Comparison of ENCODE assay signal across 19 mouse cellular contexts in genomic region chr13:19139104-19139503, GRCm38 (mm10).
DNase-seq lines count a peak whose midpoint lies in the region; ATAC-seq and TF ChIP-seq lines count a peak whose summit lies in the region.
"Had no signal": no experiment of that assay in that cellular context is flagged by ENCODE, and none has a peak within 500 bp of the region (broad histone marks: within the 10 kb centered on the region; RNA-seq: fewer than 3 reads in every experiment).

No protein-coding gene starts in this region.

- peak; percentile 76 for ATAC-seq in activated CD4-positive, CD25-positive, alpha-beta regulatory T cell, adult 4 months
- peak; percentile 39; the same call in 1 of the 2 replicates for ATAC-seq in megakaryocyte-erythroid progenitor cell, adult 5-6 weeks (replicated peaks; ENCODE audit: low FRiP score, low TSS enrichment, poor library complexity, severe bottlenecking)
- ATAC-seq: forebrain, embryonic 16.5 days; Patski had no signal

- no peaks in the 10 kb centered on the region for H3K4me1 ChIP-seq in ES-E14 (ENCODE audit: control insufficient read depth in 2 of 2, insufficient read depth in 2 of 2, low read length in 2 of 2, poor library complexity in 1 of 2)
- peaks cover 8% of the 10 kb centered on the region for H3K4me1 ChIP-seq in forebrain, embryonic 10.5 days
- H3K4me1 ChIP-seq: midbrain, embryonic 10.5 days had no signal

- no peaks in the 10 kb centered on the region for H3K9me3 ChIP-seq in ES-E14 (ENCODE audit: control insufficient read depth, insufficient read depth, low read depth, low read length)
- H3K9me3 ChIP-seq in forebrain, embryonic 10.5 days = no peaks in the 10 kb centered on the region
- H3K9me3 ChIP-seq: heart, embryonic 13.5 days; hindbrain, embryonic 10.5 days; kidney, embryonic 15.5 days; limb, embryonic 12.5 days; liver, embryonic 15.5 days; midbrain, embryonic 10.5 days; neural tube, embryonic 13.5 days had no signal

- in situ Hi-C loops in ES-E14 (cut with MboI; ENCODE audit: low sequenced_read_pairs in 2 of 2, unreplicated experiment in 2 of 2) = no loop called here

- H3K36me3 ChIP-seq in ES-E14 (ENCODE audit: control insufficient read depth, insufficient read depth, low read length, poor library complexity, severe bottlenecking) = peaks cover 11% of the 10 kb centered on the region; the same call in 1 of the 2 replicates
- H3K36me3 ChIP-seq in forebrain, embryonic 10.5 days (replicated peaks) = no peaks in the 10 kb centered on the region
- H3K36me3 ChIP-seq: heart, embryonic 13.5 days; hindbrain, embryonic 10.5 days; kidney, embryonic 15.5 days; limb, embryonic 12.5 days; liver, embryonic 15.5 days; midbrain, embryonic 10.5 days had no signal

- H3K9ac ChIP-seq in ES-E14 (ENCODE audit: insufficient read depth, low read depth, low read length, poor library complexity, severe bottlenecking) = no peak overlapping the region
- H3K9ac ChIP-seq: heart, embryonic 13.5 days; kidney, embryonic 15.5 days; limb, embryonic 12.5 days; liver, embryonic 15.5 days; neural tube, embryonic 13.5 days had no signal

- 91% methylated on average over 7 of the region's 7 CpGs for WGBS in forebrain, embryonic 10.5 days

- H3K27ac ChIP-seq in ES-E14 (ENCODE audit: insufficient read depth, low read depth, low read length, poor library complexity, severe bottlenecking) = peak overlapping the region; percentile 1; the same call in 1 of the 2 replicates
- H3K27ac ChIP-seq in forebrain, embryonic 10.5 days = no peak overlapping the region
- H3K27ac ChIP-seq: heart, embryonic 13.5 days; hindbrain, embryonic 10.5 days; kidney, embryonic 15.5 days; limb, embryonic 12.5 days; midbrain, embryonic 10.5 days; neural tube, embryonic 13.5 days had no signal

- DNase-seq in ES-E14 (ENCODE audit: low read depth, low spot score) = no peak
- DNase-seq in thymus, postnatal 25 days = peak; percentile 60
- no peak for DNase-seq in forebrain, embryonic 10.5 days (ENCODE audit: extremely low spot score, low spot score)
- no peak for DNase-seq in layer of hippocampus, postnatal 10 days (ENCODE audit: low spot score in 2 of 2)
- DNase-seq in frontal cortex, postnatal 25 days (ENCODE audit: low spot score in 2 of 2) = no peak
- DNase-seq: adrenal gland, adult 2 months; cerebellum, postnatal 14 days; lung, postnatal 14 days had no signal

- no peaks in the 10 kb centered on the region for H3K27me3 ChIP-seq in forebrain, embryonic 10.5 days (ENCODE audit: poor library complexity, severe bottlenecking)
- H3K27me3 ChIP-seq: heart, embryonic 13.5 days; kidney, embryonic 15.5 days; limb, embryonic 12.5 days; liver, embryonic 15.5 days; neural tube, embryonic 13.5 days had no signal

- H3K4me3 ChIP-seq in ES-E14 (ENCODE audit: insufficient read depth in 1 of 2, low read depth in 1 of 2, low read length in 2 of 2, poor library complexity in 1 of 2, severe bottlenecking in 1 of 2) = no peak overlapping the region
- H3K4me3 ChIP-seq in forebrain, embryonic 10.5 days = no peak overlapping the region
- H3K4me3 ChIP-seq: heart, embryonic 13.5 days; hindbrain, embryonic 10.5 days; kidney, embryonic 15.5 days; limb, embryonic 12.5 days; liver, embryonic 15.5 days; midbrain, embryonic 10.5 days; neural tube, embryonic 13.5 days had no signal

TF ChIP-seq in ES-E14, 5 proteins besides CTCF, POLR2A, EP300 and RAD21:
- no peak for TF ChIP-seq CHD2 (IDR thresholded peaks at IDR 0.05; ENCODE audit: low read depth, low read length)
- no peak for TF ChIP-seq ZNF384 (IDR thresholded peaks at IDR 0.05; ENCODE audit: low read depth, low read length)
- TF ChIP-seq MAFK (IDR thresholded peaks at IDR 0.05; ENCODE audit: insufficient read depth, low read depth, low read length) = no peak
- no peak for TF ChIP-seq ZC3H11A (IDR thresholded peaks at IDR 0.05; ENCODE audit: borderline replicate concordance, low read depth, low read length)
- no peak for TF ChIP-seq HCFC1 (IDR thresholded peaks at IDR 0.05; ENCODE audit: borderline replicate concordance, insufficient read depth, low read length)
